Mouse (Mus musculus): ENCODE results near the gene Map2k5.

- TF ChIP-seq CTCF (conservative IDR thresholded peaks at IDR 0.05; ENCODE audit: insufficient read depth, insufficient read length, low read depth, low read length) (no peak), POLR2A (IDR thresholded peaks at IDR 0.05; ENCODE audit: low read depth, low read length) (no peak)
These were observed 39.0 kb downstream of the Map2k5 start for GRCm38 (mm10) chr9:63338716-63339115.
